Mouse (Mus musculus): ENCODE measurements around the gene Ccnf.

GRCm38 (mm10) chr17:24243311-24243969 is 7.8 kb downstream of the Ccnf start:
- TF ChIP-seq CTCF (IDR thresholded peaks at IDR 0.05; ENCODE audit: low read depth, low read length) (no peak), POLR2AphosphoS5 (IDR thresholded peaks at IDR 0.05; ENCODE audit: insufficient replicate concordance, low read depth, low read length) (no peak), GATA1 (IDR thresholded peaks at IDR 0.05; ENCODE audit: borderline replicate concordance, low read length) (no peak)

Measured in G1E (cell line).